Mouse (Mus musculus): Measurements from ENCODE around the gene Cmbl. TPM values are rescaled to one million over a fixed set of nuclear protein-coding genes. Genes with fewer than 3 reads are reported as not detected.

The Cmbl gene
- polyA plus RNA-seq, 1 experiment from 2014 or later, result 12.4 TPM

DNA sequence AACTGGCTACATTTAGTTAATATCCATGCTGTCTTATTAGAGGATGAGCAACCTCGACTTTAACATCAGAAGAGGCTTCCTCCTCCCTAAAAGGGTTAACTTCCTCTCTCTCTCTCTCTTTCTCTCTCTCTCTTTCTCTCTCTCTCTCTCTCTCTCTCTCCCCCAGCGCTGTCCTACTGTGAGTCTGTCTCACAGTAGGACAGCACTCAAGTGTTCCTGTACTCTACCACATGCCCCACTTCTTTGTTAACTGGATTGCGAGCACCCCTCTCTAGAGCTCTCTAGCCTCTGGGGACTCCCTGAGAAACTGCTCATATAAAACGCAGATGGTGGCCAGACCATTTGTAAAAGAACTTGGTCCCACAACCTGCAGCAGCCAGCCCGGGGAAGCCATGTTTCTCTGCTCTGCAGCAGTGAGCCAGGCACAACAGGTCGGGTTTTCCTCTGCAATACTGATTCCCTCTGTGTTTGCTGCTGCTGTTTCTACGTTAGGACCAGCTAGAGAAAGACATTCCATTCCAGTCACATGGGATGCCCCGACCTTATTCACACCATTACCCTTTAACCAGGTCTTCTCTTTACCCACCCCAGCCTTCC, 29.8 kb upstream of the Cmbl start:
- H3K27ac ChIP-seq (replicated peaks in 1 of 2; ENCODE audit: control insufficient read depth in 1 of 2, insufficient read depth in 1 of 2, low read depth in 2 of 2, low read length in 2 of 2), result no peak overlapping the region
- no peaks in the 10 kb centered on the region for H3K27me3 ChIP-seq (ENCODE audit: control insufficient read depth, insufficient read depth, low read length)
- no peak overlapping the region for H3K4me3 ChIP-seq (ENCODE audit: control insufficient read depth in 1 of 2, insufficient read depth in 1 of 2, low read depth in 1 of 2, low read length in 2 of 2)
- peaks cover 3 to 4% of the 10 kb centered on the region in 2 experiments; a peak in 3 of 4 replicates for H3K4me1 ChIP-seq (ENCODE audit: control insufficient read depth in 2 of 2, insufficient read depth in 2 of 2, low read length in 2 of 2)
- 29% methylated on average over 8 of the region's 8 CpGs for WGBS
- H3K4me2 ChIP-seq (ENCODE audit: low read length), result no peak overlapping the region
- H3K36me3 ChIP-seq (ENCODE audit: control insufficient read depth, insufficient read depth, low read length), result no peaks in the 10 kb centered on the region
- H3K9me3 ChIP-seq (ENCODE audit: control insufficient read depth, low read length), result no peaks in the 10 kb centered on the region
- H3K9ac ChIP-seq (ENCODE audit: low read length), result no peak overlapping the region
- ATAC-seq (ENCODE audit: insufficient number of reproducible peaks, insufficient read depth, low FRiP score, low read depth), result no peak

DNA sequence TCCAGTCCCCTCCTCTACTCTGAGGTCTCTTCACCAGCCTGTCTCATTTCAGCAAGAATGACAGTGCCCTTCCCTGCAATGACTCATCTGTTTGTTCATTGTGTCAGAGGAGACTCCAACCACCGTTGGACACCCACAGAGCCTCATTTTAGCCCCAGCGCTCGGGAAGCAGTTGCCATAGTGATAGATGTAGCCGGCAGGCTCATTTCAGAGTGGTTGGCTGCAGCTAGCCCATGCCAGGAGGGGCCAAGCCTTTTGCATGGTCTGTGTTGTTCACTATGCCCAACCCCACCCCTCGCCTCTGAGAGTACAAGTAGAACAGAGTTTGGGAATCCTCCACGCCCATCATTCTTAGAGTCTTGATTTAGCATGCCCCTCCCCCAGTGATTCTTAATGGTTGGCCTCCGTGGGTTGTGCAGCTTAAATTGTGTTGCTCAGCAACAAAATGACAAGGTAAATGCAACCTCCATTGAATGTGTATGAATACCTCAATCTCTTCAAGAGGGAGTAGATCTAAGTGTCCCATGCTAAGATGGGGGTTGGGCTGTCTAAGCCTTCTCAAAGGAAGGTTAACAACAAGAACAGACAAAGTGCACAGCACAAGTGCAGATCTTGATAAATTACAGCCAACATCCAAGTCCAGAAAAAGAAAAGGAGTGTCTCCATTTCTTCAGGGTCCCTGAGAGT, 29.0 kb upstream of the Cmbl start:
- Histone ChIP-seq H3K27ac (replicated peaks in 1 of 2; ENCODE audit: control insufficient read depth in 1 of 2, insufficient read depth in 1 of 2, low read depth in 2 of 2, low read length in 2 of 2) (no peak overlapping the region), H3K4me3 (ENCODE audit: control insufficient read depth in 1 of 2, insufficient read depth in 1 of 2, low read depth in 1 of 2, low read length in 2 of 2) (no peak overlapping the region), H3K27me3 (ENCODE audit: control insufficient read depth, insufficient read depth, low read length) (no peaks in the 10 kb centered on the region), H3K4me1 (ENCODE audit: control insufficient read depth in 2 of 2, insufficient read depth in 2 of 2, low read length in 2 of 2) (peaks cover 3 to 4% of the 10 kb centered on the region in 2 experiments; a peak in 3 of 4 replicates), H3K9ac (ENCODE audit: low read length) (no peak overlapping the region), H3K4me2 (ENCODE audit: low read length) (no peak overlapping the region), H3K9me3 (ENCODE audit: control insufficient read depth, low read length) (no peaks in the 10 kb centered on the region), H3K36me3 (ENCODE audit: control insufficient read depth, insufficient read depth, low read length) (no peaks in the 10 kb centered on the region)
- no peak for ATAC-seq (ENCODE audit: insufficient number of reproducible peaks, insufficient read depth, low FRiP score, low read depth)
- WGBS, result 24% methylated on average over 7 of the region's 7 CpGs

DNA sequence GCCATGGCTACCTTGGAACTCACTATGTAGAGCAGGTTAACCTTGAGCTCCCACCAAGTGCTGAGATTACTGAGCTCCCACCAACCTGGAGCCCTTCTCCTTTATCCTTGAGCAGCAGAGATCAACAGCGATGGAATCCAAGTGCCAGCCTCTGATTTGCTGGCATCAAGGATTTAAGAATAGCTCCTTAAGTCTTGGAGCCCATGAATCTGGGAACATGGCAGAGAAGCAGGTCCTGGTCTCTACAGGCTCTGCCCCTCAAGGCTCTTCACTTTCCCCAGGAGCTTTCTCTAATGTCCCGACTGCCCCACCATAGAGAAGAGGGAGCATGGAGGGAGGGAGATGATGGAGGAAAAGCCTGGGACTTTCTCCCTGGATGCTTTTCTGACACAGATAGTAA, 27.5 kb upstream of the Cmbl start:
- no peak overlapping the region for H3K9ac ChIP-seq (ENCODE audit: low read length)
- H3K36me3 ChIP-seq (ENCODE audit: control insufficient read depth, insufficient read depth, low read length), result no peaks in the 10 kb centered on the region
- 89% methylated on average over 2 of the region's 2 CpGs for WGBS
- no peak overlapping the region for H3K27ac ChIP-seq (replicated peaks in 1 of 2; ENCODE audit: control insufficient read depth in 1 of 2, insufficient read depth in 1 of 2, low read depth in 2 of 2, low read length in 2 of 2)
- H3K4me1 ChIP-seq (ENCODE audit: control insufficient read depth in 2 of 2, insufficient read depth in 2 of 2, low read length in 2 of 2), result peaks cover 12 to 14% of the 10 kb centered on the region in 2 experiments
- no peaks in the 10 kb centered on the region for H3K27me3 ChIP-seq (ENCODE audit: control insufficient read depth, insufficient read depth, low read length)
- no peak overlapping the region for H3K4me3 ChIP-seq (ENCODE audit: control insufficient read depth in 1 of 2, insufficient read depth in 1 of 2, low read depth in 1 of 2, low read length in 2 of 2)
- H3K4me2 ChIP-seq (ENCODE audit: low read length), result no peak overlapping the region
- no peak for ATAC-seq (ENCODE audit: insufficient number of reproducible peaks, insufficient read depth, low FRiP score, low read depth)
- H3K9me3 ChIP-seq (ENCODE audit: control insufficient read depth, low read length), result no peaks in the 10 kb centered on the region

DNA sequence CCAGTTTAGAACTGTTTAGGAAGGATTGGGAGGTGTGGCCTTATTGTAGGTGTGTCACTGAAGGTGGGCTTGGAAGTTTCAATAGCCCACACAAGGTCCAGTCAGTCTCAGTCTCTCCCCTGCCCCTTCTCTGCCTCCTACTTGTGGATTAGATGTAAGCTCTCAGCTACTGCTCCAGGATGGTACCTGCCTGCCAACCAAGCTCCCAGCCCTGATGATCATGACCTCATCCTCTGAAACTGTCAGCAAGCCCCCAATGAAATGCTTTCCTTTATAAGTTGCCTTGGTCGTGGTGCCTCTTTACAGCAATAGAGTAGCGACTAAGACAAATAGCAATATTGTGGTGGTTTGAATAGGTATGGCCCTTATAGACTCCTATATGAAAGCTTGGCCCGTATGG, 26.8 kb upstream of the Cmbl start:
- H3K4me3 ChIP-seq (ENCODE audit: control insufficient read depth in 1 of 2, insufficient read depth in 1 of 2, low read depth in 1 of 2, low read length in 2 of 2), result no peak overlapping the region
- no peak for ATAC-seq (ENCODE audit: insufficient number of reproducible peaks, insufficient read depth, low FRiP score, low read depth)
- no peak overlapping the region for H3K9ac ChIP-seq (ENCODE audit: low read length)
- H3K4me2 ChIP-seq (ENCODE audit: low read length), result no peak overlapping the region
- H3K27me3 ChIP-seq (ENCODE audit: control insufficient read depth, insufficient read depth, low read length), result no peaks in the 10 kb centered on the region
- peaks cover 12 to 20% of the 10 kb centered on the region in 2 experiments for H3K4me1 ChIP-seq (ENCODE audit: control insufficient read depth in 2 of 2, insufficient read depth in 2 of 2, low read length in 2 of 2)
- no peak overlapping the region for H3K27ac ChIP-seq (replicated peaks in 1 of 2; ENCODE audit: control insufficient read depth in 1 of 2, insufficient read depth in 1 of 2, low read depth in 2 of 2, low read length in 2 of 2)
- no peaks in the 10 kb centered on the region for H3K9me3 ChIP-seq (ENCODE audit: control insufficient read depth, low read length)
- no peaks in the 10 kb centered on the region for H3K36me3 ChIP-seq (ENCODE audit: control insufficient read depth, insufficient read depth, low read length)
- 92% methylated on average over 3 of the region's 3 CpGs for WGBS

DNA sequence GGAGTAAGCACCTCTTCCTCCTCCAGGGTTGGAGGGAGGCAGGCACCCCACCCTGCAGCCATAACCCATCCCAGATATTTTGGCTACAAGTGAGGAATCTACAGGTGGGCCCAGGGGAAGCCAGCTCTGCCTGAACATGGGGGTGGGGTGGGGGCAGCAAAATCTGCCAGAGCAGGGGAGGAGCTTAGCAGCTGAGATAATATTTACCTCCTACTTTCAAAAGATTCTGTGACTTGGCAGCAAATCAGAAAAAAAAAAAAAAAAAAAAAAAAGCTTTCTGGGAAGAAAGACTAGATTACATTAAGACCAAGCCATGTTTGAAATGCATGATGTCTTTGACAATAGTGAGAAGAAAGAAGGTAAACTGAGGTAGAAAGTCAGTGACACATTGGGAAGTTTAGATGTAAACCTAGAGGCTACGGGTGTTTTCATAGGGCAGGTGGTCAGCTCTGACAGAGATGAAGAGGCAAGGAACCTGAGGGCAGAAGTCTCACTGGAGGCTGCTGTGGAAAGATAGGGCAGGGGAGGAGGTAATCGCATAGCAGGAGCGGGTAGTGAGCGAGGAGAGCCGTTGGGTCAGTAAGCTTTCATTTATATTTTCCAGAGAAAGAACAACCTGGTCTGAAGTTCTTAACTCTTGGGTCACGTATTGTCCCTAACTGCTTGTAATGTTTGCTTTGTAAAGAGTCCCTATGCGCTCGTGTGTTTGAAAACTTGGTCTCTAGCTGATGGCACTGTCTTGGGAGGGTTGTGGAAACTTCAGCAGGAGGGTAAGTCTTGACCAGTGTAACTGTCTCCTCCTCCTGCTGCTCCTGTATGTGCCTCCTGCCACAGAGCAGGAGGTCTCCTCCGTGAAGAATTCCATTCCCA, 25.3 kb upstream of the Cmbl start:
- H3K9me3 ChIP-seq (ENCODE audit: control insufficient read depth, low read length), result no peaks in the 10 kb centered on the region
- H3K27ac ChIP-seq (replicated peaks in 1 of 2; ENCODE audit: control insufficient read depth in 1 of 2, insufficient read depth in 1 of 2, low read depth in 2 of 2, low read length in 2 of 2), result no peak overlapping the region
- H3K4me1 ChIP-seq (ENCODE audit: control insufficient read depth in 2 of 2, insufficient read depth in 2 of 2, low read length in 2 of 2), result peaks cover 12 to 26% of the 10 kb centered on the region in 2 experiments
- no peaks in the 10 kb centered on the region for H3K27me3 ChIP-seq (ENCODE audit: control insufficient read depth, insufficient read depth, low read length)
- ATAC-seq (ENCODE audit: insufficient number of reproducible peaks, insufficient read depth, low FRiP score, low read depth), result no peak
- no peaks in the 10 kb centered on the region for H3K36me3 ChIP-seq (ENCODE audit: control insufficient read depth, insufficient read depth, low read length)
- no peak overlapping the region for H3K4me2 ChIP-seq (ENCODE audit: low read length)
- 54% methylated on average over 9 of the region's 9 CpGs for WGBS
- no peak overlapping the region for H3K4me3 ChIP-seq (ENCODE audit: control insufficient read depth in 1 of 2, insufficient read depth in 1 of 2, low read depth in 1 of 2, low read length in 2 of 2)
- H3K9ac ChIP-seq (ENCODE audit: low read length), result no peak overlapping the region

DNA sequence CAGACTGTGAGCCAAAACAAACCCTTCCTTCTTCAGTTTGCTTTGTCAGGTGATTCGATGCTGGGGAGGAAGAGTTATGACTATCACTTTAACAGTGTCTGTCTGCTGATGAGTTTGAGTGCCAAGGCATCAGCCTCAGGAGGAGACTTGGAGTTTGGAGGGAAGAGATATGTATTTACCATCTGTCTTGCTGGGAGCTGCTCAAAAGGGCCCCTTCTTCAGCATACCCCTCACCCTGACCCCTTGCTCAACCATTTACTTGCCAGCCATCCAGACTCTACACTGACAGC, 24.7 kb upstream of the Cmbl start:
- 52% methylated on average over 1 of the region's 1 CpGs for WGBS
- ATAC-seq (ENCODE audit: insufficient number of reproducible peaks, insufficient read depth, low FRiP score, low read depth), result no peak

DNA sequence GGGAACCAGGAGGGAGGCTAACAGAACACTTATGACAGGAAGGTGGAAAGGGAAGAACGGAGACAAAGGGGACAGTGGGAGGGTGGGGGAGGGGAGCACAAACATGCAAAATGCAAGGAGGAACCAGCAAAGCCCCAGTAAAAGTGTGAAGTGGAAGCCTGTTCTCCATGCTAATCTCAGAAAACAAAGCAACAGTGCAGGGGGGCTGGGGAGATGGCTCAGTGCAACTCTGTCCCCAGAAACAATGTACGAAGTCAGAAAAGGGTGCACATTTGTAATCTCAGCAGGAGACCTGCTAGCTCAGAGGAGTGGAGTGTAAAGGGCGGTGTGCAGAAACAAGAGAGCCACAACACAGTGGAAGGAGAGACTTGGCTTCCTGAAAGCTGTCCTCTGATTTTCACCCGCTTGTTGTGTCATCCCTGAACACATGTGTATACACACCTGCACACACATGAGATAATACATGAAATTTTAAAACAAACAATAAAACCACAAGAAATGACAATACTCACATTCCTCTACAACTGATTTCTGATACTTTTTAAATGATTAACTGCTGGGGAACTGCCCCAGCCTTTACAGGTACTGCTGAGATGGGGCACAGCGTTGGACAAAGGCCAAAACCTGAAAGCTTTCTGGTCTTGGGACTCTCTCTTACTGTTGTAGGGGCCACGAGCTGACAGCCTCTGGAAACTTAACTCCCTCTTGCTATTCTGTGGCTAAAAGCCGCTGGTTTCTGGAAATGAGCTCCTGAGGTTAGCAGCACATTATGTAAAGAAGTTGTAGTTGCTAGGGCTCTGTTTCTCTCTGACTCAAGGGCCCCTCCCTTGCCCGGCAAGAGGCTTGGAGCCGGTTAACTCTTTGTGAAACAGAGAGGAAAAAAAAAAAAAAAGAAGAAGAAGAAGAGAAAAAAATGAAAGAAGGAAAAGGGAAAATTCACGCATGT, 22.9 kb upstream of the Cmbl start:
- no peaks in the 10 kb centered on the region for H3K27me3 ChIP-seq (ENCODE audit: control insufficient read depth, insufficient read depth, low read length)
- H3K9ac ChIP-seq (ENCODE audit: low read length), result peak overlapping the region; percentile 30
- peak overlapping the region; percentile 36 for H3K4me2 ChIP-seq (ENCODE audit: low read length)
- H3K9me3 ChIP-seq (ENCODE audit: control insufficient read depth, low read length), result no peaks in the 10 kb centered on the region
- H3K4me1 ChIP-seq (ENCODE audit: control insufficient read depth in 2 of 2, insufficient read depth in 2 of 2, low read length in 2 of 2), result peaks cover 15 to 31% of the 10 kb centered on the region in 2 experiments
- H3K27ac ChIP-seq (replicated peaks in 1 of 2; ENCODE audit: control insufficient read depth in 1 of 2, insufficient read depth in 1 of 2, low read depth in 2 of 2, low read length in 2 of 2), result peak overlapping the region; percentile 17 to 66; a peak in 2 of 4 replicates
- H3K4me3 ChIP-seq (ENCODE audit: control insufficient read depth in 1 of 2, insufficient read depth in 1 of 2, low read depth in 1 of 2, low read length in 2 of 2), result no peak overlapping the region
- 15% methylated on average over 10 of the region's 10 CpGs for WGBS
- no peaks in the 10 kb centered on the region for H3K36me3 ChIP-seq (ENCODE audit: control insufficient read depth, insufficient read depth, low read length)
- no peak for ATAC-seq (ENCODE audit: insufficient number of reproducible peaks, insufficient read depth, low FRiP score, low read depth)

More for the DNA sequence above, 24.7 kb upstream of the Cmbl start:
- Histone ChIP-seq H3K4me3 (ENCODE audit: control insufficient read depth in 1 of 2, insufficient read depth in 1 of 2, low read depth in 1 of 2, low read length in 2 of 2) (no peak overlapping the region), H3K4me2 (ENCODE audit: low read length) (no peak overlapping the region), H3K36me3 (ENCODE audit: control insufficient read depth, insufficient read depth, low read length) (no peaks in the 10 kb centered on the region), H3K9ac (ENCODE audit: low read length) (no peak overlapping the region), H3K27me3 (ENCODE audit: control insufficient read depth, insufficient read depth, low read length) (no peaks in the 10 kb centered on the region), H3K9me3 (ENCODE audit: control insufficient read depth, low read length) (no peaks in the 10 kb centered on the region), H3K27ac (replicated peaks in 1 of 2; ENCODE audit: control insufficient read depth in 1 of 2, insufficient read depth in 1 of 2, low read depth in 2 of 2, low read length in 2 of 2) (no peak overlapping the region), H3K4me1 (ENCODE audit: control insufficient read depth in 2 of 2, insufficient read depth in 2 of 2, low read length in 2 of 2) (peaks cover 15 to 31% of the 10 kb centered on the region in 2 experiments)
